Comparison of ENCODE assay signal across 8 mouse cellular contexts in the genomic region with DNA sequence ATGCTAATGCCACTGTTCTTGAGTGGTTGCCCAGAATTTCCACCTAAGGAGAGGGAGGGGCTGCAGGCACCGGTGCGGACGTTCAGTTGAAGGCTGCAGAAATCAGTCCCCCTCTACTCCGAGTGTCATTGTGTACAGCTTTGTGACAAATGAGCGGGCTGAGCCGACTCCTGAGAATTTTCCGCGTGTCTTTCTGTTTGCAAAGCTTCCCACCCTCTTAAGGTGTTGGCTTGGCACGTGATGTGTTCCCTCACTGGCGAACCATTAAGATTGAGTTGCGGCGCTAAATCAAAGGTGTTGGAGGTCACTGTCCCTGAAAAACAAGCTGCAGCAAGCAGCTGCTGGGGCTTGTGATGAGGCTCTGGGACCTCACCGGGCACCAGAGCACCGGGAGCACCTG. TPM values are rescaled to one million over a fixed set of nuclear protein-coding genes. Genes with fewer than 3 reads are reported as not detected.
DNase-seq lines count a peak whose midpoint lies in the region; ATAC-seq and TF ChIP-seq lines count a peak whose summit lies in the region.

No protein-coding gene starts in this region.

- peak overlapping the region; percentile 71 for H3K4me2 ChIP-seq in forebrain, embryonic 13.5 days
- H3K4me2 ChIP-seq in liver, postnatal 0 days (ENCODE audit: low read depth, low read length), result peak overlapping the region; percentile 66

- no peak for TF ChIP-seq POLR2A in brain, embryonic 14.5 days (IDR thresholded peaks at IDR 0.05; ENCODE audit: borderline replicate concordance, extremely low read depth, insufficient read depth, insufficient read length, poor library complexity, severe bottlenecking)

- 15% methylated on average over 14 of the region's 14 CpGs for WGBS in forebrain, embryonic 13.5 days
- WGBS in liver, postnatal 0 days (ENCODE audit: insufficient replicate concordance), result 3% methylated on average over 14 of the region's 14 CpGs

- H3K4me1 ChIP-seq in forebrain, embryonic 13.5 days, result peaks cover 8% of the 10 kb centered on the region; the same call in 1 of the 2 replicates
- H3K4me1 ChIP-seq in liver, postnatal 0 days (ENCODE audit: insufficient read depth), result no peaks in the 10 kb centered on the region

- ATAC-seq in forebrain, embryonic 13.5 days, result no peak
- ATAC-seq in liver, postnatal 0 days, result peak; percentile 70

- peak overlapping the region; percentile 48; the same call in 1 of the 2 replicates for H3K27ac ChIP-seq in layer of hippocampus, adult 2 months
- no peak overlapping the region for H3K27ac ChIP-seq in forebrain, embryonic 13.5 days
- peak overlapping the region; percentile 64 for H3K27ac ChIP-seq in liver, postnatal 0 days (ENCODE audit: low read depth)

- no peaks in the 10 kb centered on the region for H3K36me3 ChIP-seq in forebrain, embryonic 13.5 days (ENCODE audit: poor library complexity, severe bottlenecking)
- H3K36me3 ChIP-seq in liver, postnatal 0 days (replicated peaks; ENCODE audit: insufficient read depth, low read length), result no peaks in the 10 kb centered on the region

- H3K9me3 ChIP-seq in forebrain, embryonic 13.5 days (replicated peaks), result no peaks in the 10 kb centered on the region
- H3K9me3 ChIP-seq in liver, postnatal 0 days (ENCODE audit: low read length), result no peaks in the 10 kb centered on the region

- H3K9ac ChIP-seq in forebrain, embryonic 13.5 days, result peak overlapping the region; percentile 46
- H3K9ac ChIP-seq in liver, postnatal 0 days (replicated peaks), result peak overlapping the region; percentile 60

- DNase-seq in layer of hippocampus, adult 2 months (ENCODE audit: low spot score in 2 of 2), result no peak
- DNase-seq in layer of hippocampus, postnatal 14 days (ENCODE audit: low spot score in 2 of 2), result no peak
- DNase-seq in brain, embryonic 14.5 days (ENCODE audit: low read depth), result peak; percentile 54
- peak; percentile 77 for DNase-seq in kidney, adult 11 months
- peak; percentile 29 for DNase-seq in liver, postnatal 0 days
- DNase-seq in retina, embryonic 14.5 days (ENCODE audit: low spot score), result peak; percentile 25
- no peak for DNase-seq in spleen, postnatal 14 days (ENCODE audit: low spot score in 2 of 2)

- no peak for TF ChIP-seq EP300 in liver, postnatal 0 days (IDR thresholded peaks at IDR 0.05; ENCODE audit: low read depth)

- H3K4me3 ChIP-seq in layer of hippocampus, adult 2 months, result peak overlapping the region; percentile 59
- H3K4me3 ChIP-seq in forebrain, embryonic 13.5 days, result peak overlapping the region; percentile 39
- H3K4me3 ChIP-seq in liver, postnatal 0 days (ENCODE audit: low read depth, low read length), result peak overlapping the region; percentile 55

- no peak for TF ChIP-seq CTCF in layer of hippocampus, adult 2 months (conservative IDR thresholded peaks at IDR 0.05)
- no peak for TF ChIP-seq CTCF in brain, embryonic 14.5 days (IDR thresholded peaks at IDR 0.05; ENCODE audit: borderline replicate concordance, extremely low read depth, insufficient read depth, insufficient read length)
- no peak for TF ChIP-seq CTCF in liver, postnatal 0 days (IDR thresholded peaks at IDR 0.05; ENCODE audit: low read depth)

- peaks cover 9% of the 10 kb centered on the region for H3K27me3 ChIP-seq in forebrain, embryonic 13.5 days
- H3K27me3 ChIP-seq in liver, postnatal 0 days (ENCODE audit: insufficient read depth, low read length), result no peaks in the 10 kb centered on the region

RNA-seq across cellular contexts. Expression of a gene that starts 39.5 kb away (rescaled TPM):
- 1 to 10 TPM; 3.7 to 4.0 TPM for total RNA-seq in layer of hippocampus, adult 2 months (2021)
- total RNA-seq in layer of hippocampus, postnatal 14 days (2021), result 1 to 10 TPM; 3.1 to 3.3 TPM
- 0.08 and 0.23 TPM in 2 replicates for polyA plus RNA-seq in brain, embryonic 14.5 days (2012; rRNA removed)
- polyA plus RNA-seq in forebrain, embryonic 13.5 days (2015; fragmentation: Nextera tagmentation; extraction: Ambion mirVana), result 0.10 TPM in 1 of 2 replicates, not detected in the other
- polyA plus RNA-seq in liver, postnatal 0 days (2015; fragmentation: Nextera tagmentation; extraction: Ambion mirVana), result 0.18 and 0.36 TPM in 2 replicates

RNA-seq across cellular contexts. Expression of a gene that starts 42.9 kb away (rescaled TPM):
- total RNA-seq in layer of hippocampus, adult 2 months (2021), result 1 to 10 TPM; 5.5 to 6.1 TPM
- total RNA-seq in layer of hippocampus, postnatal 14 days (2021), result 1 to 10 TPM; 5.3 to 6.2 TPM
- polyA plus RNA-seq in brain, embryonic 14.5 days (2012; rRNA removed), result 1.4 and 3.0 TPM in 2 replicates
- 4.3 and 4.9 TPM in 2 replicates for polyA plus RNA-seq in forebrain, embryonic 13.5 days (2015; fragmentation: Nextera tagmentation; extraction: Ambion mirVana)
- polyA plus RNA-seq in liver, postnatal 0 days (2015; fragmentation: Nextera tagmentation; extraction: Ambion mirVana), result 2.6 and 2.7 TPM in 2 replicates

Comparison
In these comparisons a context has a peak if more than half of its experiments do, and no peak if none do; other contexts are left out.
1. DNase-seq: peak in brain, embryonic 14.5 days (single experiment), kidney, adult 11 months (single experiment), liver, postnatal 0 days (single experiment) and retina, embryonic 14.5 days (single experiment); none in layer of hippocampus, adult 2 months (0 of 2), layer of hippocampus, postnatal 14 days (0 of 2) and spleen, postnatal 14 days (0 of 2).
2. Peak in every context shown above with its lines, with median percentiles within 50 percentile points of each other: H3K4me3 ChIP-seq.